Mouse (Mus musculus): ENCODE data around the gene Npas2. TPM values are rescaled to one million over a fixed set of nuclear protein-coding genes. Genes with fewer than 3 reads are reported as not detected.

Gene Npas2
- polyA plus RNA-seq, 1 experiment from 2014 or later, result 0.28 TPM

DNA sequence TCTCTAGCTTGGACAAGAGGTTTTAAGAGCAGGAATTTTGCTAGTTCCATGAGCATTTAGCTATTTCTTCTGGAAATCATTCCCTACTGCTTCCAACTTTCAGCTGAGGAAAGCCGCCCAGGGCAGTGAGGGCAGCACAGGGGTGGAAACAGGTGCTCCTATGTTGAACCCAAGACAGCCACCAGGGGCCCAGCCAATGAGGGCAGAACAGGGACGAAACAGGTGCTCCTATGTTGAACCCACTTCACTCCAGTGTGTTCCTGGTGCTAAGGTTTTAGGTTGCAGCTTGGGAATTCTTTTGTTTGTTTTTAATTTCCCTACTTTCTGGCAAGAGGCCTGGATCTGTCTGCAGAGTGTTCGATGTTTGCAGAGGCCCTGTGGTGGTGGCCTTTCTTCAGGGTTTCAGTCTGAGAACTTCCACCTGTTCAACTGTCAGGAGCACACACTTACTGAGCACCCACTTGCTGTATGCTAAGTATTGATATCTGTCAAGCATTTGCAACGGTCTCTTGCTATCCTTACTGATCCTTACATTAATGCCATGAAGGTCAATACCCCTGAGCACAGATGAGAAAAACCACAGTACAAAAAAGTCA lies 109.6 kb downstream of the Npas2 start:
- Histone ChIP-seq H3K4me2 (ENCODE audit: low read length) (no peak overlapping the region), H3K27ac (ENCODE audit: low read depth) (no peak overlapping the region), H3K9me3 (ENCODE audit: control insufficient read depth, low read length) (no peaks in the 10 kb centered on the region), H3K27me3 (replicated peaks; ENCODE audit: control insufficient read depth, insufficient read depth, low read length) (no peaks in the 10 kb centered on the region), H3K4me1 (replicated peaks; ENCODE audit: control insufficient read depth, insufficient read depth, low read length) (no peaks in the 10 kb centered on the region), H3K36me3 (ENCODE audit: control insufficient read depth, insufficient read depth, low read length) (no peaks in the 10 kb centered on the region), H3K9ac (ENCODE audit: low read length) (no peak overlapping the region), H3K4me3 (ENCODE audit: low read depth, low read length) (no peak overlapping the region)
- WGBS, result 55% methylated on average over 4 of the region's 4 CpGs
- DNase-seq (ENCODE audit: low spot score), result no peak
- no peak for ATAC-seq (replicated peaks; ENCODE audit: low FRiP score, low TSS enrichment, low read depth)

DNA sequence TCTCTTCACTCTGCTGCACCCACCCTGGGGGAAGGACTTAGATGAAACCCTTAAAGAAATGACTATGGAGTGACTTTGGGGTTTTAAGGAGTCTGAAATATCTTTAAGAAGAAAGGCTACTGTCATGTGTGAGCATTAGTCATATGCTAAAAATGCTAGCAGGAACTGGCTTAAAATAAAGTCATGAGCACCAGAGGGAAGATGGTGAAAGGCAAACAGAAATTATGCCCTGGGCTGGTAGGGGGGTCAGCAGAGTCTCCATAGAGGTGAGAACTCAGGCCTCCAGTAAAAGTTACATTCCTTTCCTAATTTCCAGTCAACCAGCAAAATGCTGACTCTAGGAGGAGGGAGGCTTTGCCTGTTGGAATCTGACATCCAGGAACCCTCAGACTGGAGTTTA lies 113.8 kb downstream of the Npas2 start:
- no peaks in the 10 kb centered on the region for H3K36me3 ChIP-seq (ENCODE audit: control insufficient read depth, insufficient read depth, low read length)
- ATAC-seq (replicated peaks; ENCODE audit: low FRiP score, low TSS enrichment, low read depth), result no peak
- no peaks in the 10 kb centered on the region for H3K27me3 ChIP-seq (replicated peaks; ENCODE audit: control insufficient read depth, insufficient read depth, low read length)
- no peaks in the 10 kb centered on the region for H3K4me1 ChIP-seq (replicated peaks; ENCODE audit: control insufficient read depth, insufficient read depth, low read length)
- DNase-seq (ENCODE audit: low spot score), result no peak
- H3K27ac ChIP-seq (ENCODE audit: low read depth), result no peak overlapping the region
- H3K9ac ChIP-seq (ENCODE audit: low read length), result no peak overlapping the region
- H3K9me3 ChIP-seq (ENCODE audit: control insufficient read depth, low read length), result no peaks in the 10 kb centered on the region
- no peak overlapping the region for H3K4me3 ChIP-seq (ENCODE audit: low read depth, low read length)
- H3K4me2 ChIP-seq (ENCODE audit: low read length), result no peak overlapping the region

DNA sequence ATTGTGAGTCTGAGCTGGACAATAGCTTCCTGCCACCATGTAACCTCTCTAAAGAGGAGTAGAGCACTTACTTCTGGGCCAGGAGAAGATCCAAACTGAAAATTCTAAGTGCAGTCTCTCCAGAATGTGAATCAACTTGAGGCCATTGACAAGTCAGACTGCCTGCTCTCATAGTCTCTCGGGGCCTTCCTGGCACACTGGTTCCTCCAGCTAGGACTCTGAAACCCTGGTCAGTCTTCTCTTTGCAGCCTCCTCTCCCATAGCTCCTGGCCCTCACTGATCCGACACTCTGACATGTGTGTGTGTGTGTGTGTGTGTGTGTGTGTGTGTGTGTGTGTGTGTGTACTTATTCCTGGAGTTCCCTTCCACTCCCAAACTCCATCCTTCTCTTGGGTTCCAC lies 114.4 kb downstream of the Npas2 start:
- no peak overlapping the region for H3K9ac ChIP-seq (ENCODE audit: low read length)
- no peak overlapping the region for H3K4me2 ChIP-seq (ENCODE audit: low read length)
- no peaks in the 10 kb centered on the region for H3K27me3 ChIP-seq (replicated peaks; ENCODE audit: control insufficient read depth, insufficient read depth, low read length)
- H3K36me3 ChIP-seq (ENCODE audit: control insufficient read depth, insufficient read depth, low read length), result no peaks in the 10 kb centered on the region
- no peak overlapping the region for H3K4me3 ChIP-seq (ENCODE audit: low read depth, low read length)
- H3K27ac ChIP-seq (ENCODE audit: low read depth), result no peak overlapping the region
- DNase-seq (ENCODE audit: low spot score) (no peak), ATAC-seq (replicated peaks; ENCODE audit: low FRiP score, low TSS enrichment, low read depth) (no peak)
- WGBS, result 70% methylated on average over 2 of the region's 2 CpGs
- H3K9me3 ChIP-seq (ENCODE audit: control insufficient read depth, low read length), result no peaks in the 10 kb centered on the region
- H3K4me1 ChIP-seq (replicated peaks; ENCODE audit: control insufficient read depth, insufficient read depth, low read length), result no peaks in the 10 kb centered on the region

DNA sequence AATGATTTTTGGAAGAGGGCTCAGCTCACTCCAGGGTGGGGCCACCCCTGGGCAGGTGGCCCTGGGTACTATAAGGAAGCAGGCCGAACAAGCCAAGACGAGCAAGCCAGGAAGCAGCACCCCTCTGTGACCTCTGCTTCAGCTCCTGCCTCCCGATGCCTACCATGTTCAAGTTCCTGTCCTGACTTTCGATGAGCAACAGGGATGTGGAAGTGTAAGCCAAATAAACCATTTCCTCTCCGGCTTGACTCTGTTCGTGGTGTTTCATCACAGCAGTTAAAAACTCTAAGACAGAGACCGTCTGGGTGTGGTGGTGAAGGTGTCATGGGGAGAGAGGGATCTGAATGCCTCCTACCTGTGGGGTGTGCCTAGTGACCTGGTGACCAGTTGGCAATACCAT lies 116.0 kb downstream of the Npas2 start:
- Histone ChIP-seq H3K36me3 (ENCODE audit: control insufficient read depth, insufficient read depth, low read length) (no peaks in the 10 kb centered on the region), H3K4me3 (ENCODE audit: low read depth, low read length) (no peak overlapping the region), H3K4me2 (ENCODE audit: low read length) (no peak overlapping the region), H3K9ac (ENCODE audit: low read length) (no peak overlapping the region), H3K9me3 (ENCODE audit: control insufficient read depth, low read length) (no peaks in the 10 kb centered on the region), H3K27ac (ENCODE audit: low read depth) (no peak overlapping the region), H3K4me1 (replicated peaks; ENCODE audit: control insufficient read depth, insufficient read depth, low read length) (no peaks in the 10 kb centered on the region), H3K27me3 (replicated peaks; ENCODE audit: control insufficient read depth, insufficient read depth, low read length) (no peaks in the 10 kb centered on the region)
- ATAC-seq (replicated peaks; ENCODE audit: low FRiP score, low TSS enrichment, low read depth) (no peak), DNase-seq (ENCODE audit: low spot score) (no peak)
- WGBS, result 68% methylated on average over 7 of the region's 7 CpGs

DNA sequence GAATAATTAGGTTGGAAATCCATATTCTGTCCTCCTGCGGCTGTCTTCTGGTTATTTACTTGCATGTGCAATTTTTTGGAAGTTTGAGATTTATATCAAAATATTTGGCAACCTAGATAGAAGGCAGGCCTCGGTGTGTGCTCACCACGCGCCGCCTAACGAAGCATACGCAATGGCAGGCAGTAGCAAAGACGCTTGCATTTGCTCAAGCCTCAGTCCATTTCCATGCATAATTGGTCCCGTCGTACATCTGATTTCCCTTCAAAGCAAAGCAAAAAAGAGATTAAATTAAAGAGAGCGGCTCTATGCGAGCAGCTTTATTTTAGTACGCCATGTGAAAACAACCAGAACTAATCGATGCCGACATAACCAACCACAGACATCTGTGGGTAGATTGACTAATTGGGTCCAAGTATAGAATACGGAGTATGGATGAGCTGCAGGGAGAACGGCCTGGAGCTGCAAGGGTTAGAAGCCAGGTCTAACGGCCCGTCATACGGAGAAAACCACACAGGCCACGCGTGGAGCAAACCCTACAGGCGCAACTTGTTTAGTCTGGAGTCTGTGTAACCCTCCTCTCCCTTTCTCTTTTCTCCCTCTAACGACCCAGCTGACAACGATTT lies 118.9 kb downstream of the Npas2 start:
- H3K4me2 ChIP-seq (ENCODE audit: low read length), result no peak overlapping the region
- no peaks in the 10 kb centered on the region for H3K9me3 ChIP-seq (ENCODE audit: control insufficient read depth, low read length)
- no peak overlapping the region for H3K4me3 ChIP-seq (ENCODE audit: low read depth, low read length)
- no peaks in the 10 kb centered on the region for H3K36me3 ChIP-seq (ENCODE audit: control insufficient read depth, insufficient read depth, low read length)
- no peak for ATAC-seq (replicated peaks; ENCODE audit: low FRiP score, low TSS enrichment, low read depth)
- H3K9ac ChIP-seq (ENCODE audit: low read length), result no peak overlapping the region
- H3K27ac ChIP-seq (ENCODE audit: low read depth), result no peak overlapping the region
- H3K27me3 ChIP-seq (replicated peaks; ENCODE audit: control insufficient read depth, insufficient read depth, low read length), result no peaks in the 10 kb centered on the region
- no peak for DNase-seq (ENCODE audit: low spot score)
- H3K4me1 ChIP-seq (replicated peaks; ENCODE audit: control insufficient read depth, insufficient read depth, low read length), result no peaks in the 10 kb centered on the region
- 71% methylated on average over 25 of the region's 25 CpGs for WGBS

DNA sequence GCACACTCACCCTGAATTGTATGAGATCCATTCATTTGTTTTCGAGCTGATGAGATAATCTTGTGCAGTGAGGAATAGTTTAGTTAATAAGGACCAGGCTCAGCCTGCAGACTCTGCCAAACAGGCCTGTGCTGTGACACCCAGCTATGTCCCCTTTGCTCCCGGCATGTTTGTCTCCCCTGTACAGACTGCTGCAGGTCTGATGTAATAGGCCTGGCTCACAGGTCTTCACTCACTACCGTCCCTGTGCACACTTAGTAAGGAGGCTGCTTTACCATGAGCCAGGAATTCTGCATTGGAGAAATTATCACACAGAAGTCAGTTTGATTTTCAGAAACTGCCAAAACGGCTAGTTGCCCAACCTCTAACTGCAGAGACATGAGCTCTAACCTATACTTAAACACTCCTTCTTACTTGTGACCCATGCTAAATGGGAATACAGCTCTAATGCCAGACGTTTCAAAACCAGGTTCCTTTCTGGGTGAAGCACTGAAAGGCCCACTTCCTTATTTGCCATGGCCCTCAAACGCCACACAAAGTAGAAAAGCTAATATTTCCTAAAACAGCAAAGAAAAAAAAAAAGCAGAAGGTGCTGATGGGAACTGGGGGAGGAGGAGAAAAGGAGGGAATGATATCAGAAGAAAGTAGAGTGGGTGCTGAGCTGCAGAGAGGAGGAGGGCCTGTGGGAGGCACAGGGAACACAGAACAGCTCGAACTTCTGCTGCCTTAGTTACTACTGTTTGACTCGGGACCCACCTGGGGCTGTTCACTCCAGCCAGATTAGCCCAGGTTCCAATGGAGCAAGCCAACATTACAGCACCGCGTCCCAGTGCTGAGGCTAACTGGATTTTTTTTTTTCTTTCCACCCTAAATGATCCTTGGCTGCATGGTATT lies 120.1 kb downstream of the Npas2 start:
- Histone ChIP-seq H3K4me1 (replicated peaks; ENCODE audit: control insufficient read depth, insufficient read depth, low read length) (no peaks in the 10 kb centered on the region), H3K9ac (ENCODE audit: low read length) (no peak overlapping the region), H3K9me3 (ENCODE audit: control insufficient read depth, low read length) (no peaks in the 10 kb centered on the region), H3K36me3 (ENCODE audit: control insufficient read depth, insufficient read depth, low read length) (no peaks in the 10 kb centered on the region), H3K4me3 (ENCODE audit: low read depth, low read length) (no peak overlapping the region), H3K4me2 (ENCODE audit: low read length) (no peak overlapping the region), H3K27me3 (replicated peaks; ENCODE audit: control insufficient read depth, insufficient read depth, low read length) (no peaks in the 10 kb centered on the region), H3K27ac (ENCODE audit: low read depth) (no peak overlapping the region)
- WGBS, result 62% methylated on average over 10 of the region's 10 CpGs
- DNase-seq (ENCODE audit: low spot score), result no peak
- ATAC-seq (replicated peaks; ENCODE audit: low FRiP score, low TSS enrichment, low read depth), result no peak

DNA sequence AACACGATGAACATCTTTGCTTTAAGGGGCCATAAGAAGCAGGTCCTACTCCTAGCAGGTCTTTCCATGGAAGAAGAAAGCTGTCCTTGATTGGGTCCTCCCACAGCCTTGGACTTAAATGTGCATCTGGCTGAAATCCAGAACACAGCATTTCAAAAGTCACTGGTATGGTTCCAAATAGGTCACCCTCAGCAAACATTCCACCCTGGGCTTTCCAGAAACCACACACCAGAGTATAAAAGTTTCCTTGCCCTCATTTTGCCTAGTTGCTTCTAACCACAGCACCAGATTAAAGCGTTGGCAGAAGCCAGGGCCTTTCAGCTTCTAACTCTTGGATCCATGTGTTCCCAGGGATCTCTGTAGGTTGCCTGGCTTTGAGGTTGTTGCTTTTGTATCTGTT lies 124.4 kb downstream of the Npas2 start:
- no peak for DNase-seq (ENCODE audit: low spot score)
- Histone ChIP-seq H3K4me2 (ENCODE audit: low read length) (no peak overlapping the region), H3K36me3 (ENCODE audit: control insufficient read depth, insufficient read depth, low read length) (no peaks in the 10 kb centered on the region), H3K4me1 (replicated peaks; ENCODE audit: control insufficient read depth, insufficient read depth, low read length) (0 out of 2 replicates have a peak, but pooled peaks cover 3% of the 10 kb centered on the region), H3K9ac (ENCODE audit: low read length) (no peak overlapping the region), H3K9me3 (ENCODE audit: control insufficient read depth, low read length) (no peaks in the 10 kb centered on the region), H3K27me3 (replicated peaks; ENCODE audit: control insufficient read depth, insufficient read depth, low read length) (no peaks in the 10 kb centered on the region), H3K27ac (ENCODE audit: low read depth) (no peak overlapping the region), H3K4me3 (ENCODE audit: low read depth, low read length) (no peak overlapping the region)
- WGBS, result 90% methylated on average over 2 of the region's 2 CpGs
- ATAC-seq (replicated peaks; ENCODE audit: low FRiP score, low TSS enrichment, low read depth), result no peak

DNA sequence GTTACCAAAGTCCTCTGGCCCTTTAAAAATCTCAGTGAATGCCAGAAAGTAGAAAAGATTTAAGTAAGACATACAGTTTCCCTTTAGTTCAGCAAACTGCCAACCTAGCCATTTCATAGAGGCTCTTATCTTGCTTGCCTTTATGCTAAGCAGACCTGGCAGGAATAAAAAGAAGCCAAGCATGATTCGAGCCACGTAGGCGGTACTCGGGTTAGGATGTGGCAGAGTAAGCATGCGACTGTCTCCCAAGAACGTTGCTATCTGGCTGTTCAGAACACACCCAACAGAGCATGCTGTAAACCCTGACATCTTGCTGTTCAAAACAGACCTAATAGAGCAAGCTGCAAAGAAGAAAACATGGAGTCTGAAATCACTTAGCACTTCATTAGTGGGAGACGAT lies 125.3 kb downstream of the Npas2 start:
- Histone ChIP-seq H3K4me1 (replicated peaks; ENCODE audit: control insufficient read depth, insufficient read depth, low read length) (0 out of 2 replicates have a peak, but pooled peaks cover 3% of the 10 kb centered on the region), H3K27me3 (replicated peaks; ENCODE audit: control insufficient read depth, insufficient read depth, low read length) (no peaks in the 10 kb centered on the region), H3K9me3 (ENCODE audit: control insufficient read depth, low read length) (no peaks in the 10 kb centered on the region), H3K9ac (ENCODE audit: low read length) (no peak overlapping the region), H3K27ac (ENCODE audit: low read depth) (no peak overlapping the region), H3K4me2 (ENCODE audit: low read length) (no peak overlapping the region), H3K36me3 (ENCODE audit: control insufficient read depth, insufficient read depth, low read length) (no peaks in the 10 kb centered on the region), H3K4me3 (ENCODE audit: low read depth, low read length) (no peak overlapping the region)
- DNase-seq (ENCODE audit: low spot score), result no peak
- no peak for ATAC-seq (replicated peaks; ENCODE audit: low FRiP score, low TSS enrichment, low read depth)
- WGBS, result 71% methylated on average over 7 of the region's 7 CpGs

Data from intestine, embryonic 14.5 days (tissue).